Mouse (Mus musculus): ENCODE data around the gene Impdh1.
"Not testable (repeated sequence)": the region's sequence is repeated elsewhere in the genome, so short reads cannot be mapped to it uniquely, and the experiment has no call there.

Impdh1 gene

DNA sequence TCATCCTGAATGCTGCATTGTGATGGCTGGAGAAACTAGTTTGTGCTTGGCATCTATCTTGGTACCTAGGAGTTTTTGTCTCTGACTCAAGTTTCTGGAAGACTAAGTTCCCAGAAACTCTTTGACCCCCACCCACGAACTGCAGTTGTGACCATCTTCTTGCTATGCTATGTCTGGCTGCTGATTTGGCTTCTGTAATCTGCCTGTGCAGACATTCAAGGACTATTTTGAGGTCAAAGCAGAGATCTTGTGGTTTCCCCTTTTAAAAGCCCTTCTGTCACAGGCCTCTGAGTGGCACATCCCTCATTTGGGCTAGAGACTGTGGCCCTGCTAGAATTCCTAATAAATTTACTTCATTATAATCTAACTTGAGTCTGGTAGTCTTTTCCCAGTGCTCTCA lies 28.2 kb downstream of the Impdh1 start:
- in situ Hi-C loops (cut with MboI, MseI): no loop called here

DNA sequence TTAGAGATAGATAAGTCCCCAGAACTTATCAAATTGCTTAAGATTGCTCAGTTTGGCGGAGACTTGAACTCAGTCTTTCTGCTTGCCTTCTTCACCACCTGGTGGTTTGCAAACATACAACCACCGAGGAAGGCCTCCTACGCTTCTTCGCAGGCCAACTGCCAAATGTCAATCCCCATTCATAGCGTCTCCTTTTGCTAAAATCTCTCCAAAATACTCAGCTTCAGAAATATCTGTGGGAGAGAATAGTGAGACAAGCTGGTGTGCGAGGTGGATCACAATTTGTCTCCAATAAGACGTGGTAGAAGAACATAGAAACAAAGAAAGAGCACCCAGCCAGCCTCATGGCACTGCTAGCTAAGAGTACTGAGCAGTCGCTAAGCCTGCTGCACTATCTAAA lies 36.3 kb downstream of the Impdh1 start:
- in situ Hi-C loops (cut with MboI, MseI): no loop called here

DNA sequence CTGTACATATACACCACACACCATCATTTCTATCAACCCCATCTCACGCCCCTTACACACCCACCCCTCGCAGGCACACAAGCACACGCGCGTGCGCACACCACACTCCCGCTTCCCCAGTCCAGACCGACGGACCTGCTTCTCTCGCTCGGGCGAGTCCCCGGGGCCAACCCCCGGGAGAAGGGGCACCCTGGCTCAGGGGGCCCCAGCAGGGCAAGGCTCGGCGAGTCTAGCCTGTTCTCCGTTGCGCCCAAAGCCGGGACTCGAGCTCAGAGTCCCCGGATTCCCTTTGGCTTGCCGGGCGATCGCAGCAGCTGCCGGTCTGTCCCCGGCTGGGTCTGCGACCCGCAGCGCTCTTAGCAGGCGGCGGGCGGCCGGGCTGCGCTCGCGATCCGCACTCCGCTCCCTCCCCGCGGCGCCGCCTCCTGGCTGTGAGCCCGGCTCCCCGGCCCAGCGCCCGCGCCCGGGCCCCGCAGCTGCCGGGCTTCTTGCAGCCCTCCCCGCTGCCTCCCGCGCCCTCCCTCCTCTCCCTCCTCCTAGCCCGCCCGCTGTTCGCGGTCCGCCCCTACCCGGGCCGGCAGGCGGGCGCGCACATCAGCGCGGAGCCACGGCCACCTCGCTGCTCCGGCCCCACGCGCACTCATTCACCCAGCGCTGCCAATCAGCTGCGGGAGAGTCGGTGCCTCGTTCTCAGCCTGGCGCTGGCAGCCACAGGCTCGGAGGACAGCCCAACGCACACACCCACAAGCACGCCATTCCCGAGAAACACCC lies 37.1 kb downstream of the Impdh1 start, which contains the start of gene Prrt4:
Gene Prrt4, minus strand, starts transcription at position 697 of the 771 bp plus-strand sequence.
- in situ Hi-C loops (cut with MboI, MseI): no loop called here

DNA sequence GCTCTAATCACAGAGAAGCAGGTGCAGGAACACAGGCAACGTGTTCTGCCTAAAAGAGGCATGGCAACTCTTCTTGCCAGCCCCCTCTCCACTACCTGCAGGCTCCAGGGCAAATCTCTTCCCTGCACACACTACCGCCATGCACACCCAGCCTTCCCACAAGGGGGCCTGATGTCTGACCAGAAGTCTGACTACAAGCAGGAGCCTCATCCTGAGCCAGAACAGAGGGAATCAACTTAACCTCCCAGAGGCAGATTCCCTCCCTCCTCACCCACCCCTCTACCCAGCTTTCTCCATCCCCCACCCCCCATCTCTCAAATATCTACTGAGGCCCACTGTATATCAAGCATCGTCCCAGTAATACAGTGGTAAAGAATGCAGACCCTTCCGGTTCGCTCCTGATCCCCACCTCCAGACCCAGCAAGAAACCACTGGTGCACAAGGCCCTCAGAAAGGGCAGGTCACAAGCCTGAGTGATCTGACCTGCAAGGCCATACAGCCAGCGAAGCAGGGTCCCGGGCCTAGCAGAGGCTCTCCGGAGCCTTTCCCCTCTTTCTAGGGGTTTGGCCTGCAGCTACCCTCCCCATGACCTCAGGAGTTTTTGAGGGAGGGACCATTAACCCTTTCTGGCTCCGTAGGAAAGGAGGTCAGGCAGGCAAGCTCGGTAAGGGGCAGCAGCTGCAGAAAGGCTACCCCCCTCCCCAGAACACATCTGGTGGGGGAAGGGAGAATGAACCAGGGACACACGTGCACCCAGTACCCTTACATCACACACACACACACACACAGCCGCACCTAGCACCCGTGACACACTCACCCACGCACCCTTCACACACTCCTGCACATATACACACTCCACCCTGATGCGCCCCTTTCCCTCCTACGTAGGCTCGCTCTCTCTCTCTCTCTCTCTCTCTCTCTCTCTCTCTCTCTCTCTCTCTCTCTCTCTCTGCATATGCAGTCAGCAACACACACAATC lies 38.0 kb downstream of the Impdh1 start:
- in situ Hi-C loops (cut with MboI, MseI): no loop called here

DNA sequence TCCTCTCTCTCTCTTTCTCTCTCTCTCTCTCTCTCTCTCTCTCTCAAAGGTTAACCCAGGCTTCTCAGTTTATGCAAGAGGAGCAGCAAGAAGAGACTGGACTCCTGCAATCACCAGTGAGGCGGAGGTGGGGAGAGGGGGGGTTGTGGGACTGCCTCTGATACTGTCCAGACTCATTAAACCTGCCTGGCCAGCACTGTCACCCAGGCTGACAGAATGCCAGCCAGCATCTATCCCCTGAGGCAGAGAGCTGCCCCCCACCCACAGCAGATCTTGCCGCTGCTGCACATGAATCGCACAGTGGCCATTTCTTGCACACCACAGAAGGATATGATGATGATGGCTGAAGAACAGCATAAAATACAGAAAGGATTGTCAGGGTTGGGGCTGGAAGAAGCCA lies 41.1 kb downstream of the Impdh1 start:
- in situ Hi-C loops (cut with MboI, MseI): no loop called here

DNA sequence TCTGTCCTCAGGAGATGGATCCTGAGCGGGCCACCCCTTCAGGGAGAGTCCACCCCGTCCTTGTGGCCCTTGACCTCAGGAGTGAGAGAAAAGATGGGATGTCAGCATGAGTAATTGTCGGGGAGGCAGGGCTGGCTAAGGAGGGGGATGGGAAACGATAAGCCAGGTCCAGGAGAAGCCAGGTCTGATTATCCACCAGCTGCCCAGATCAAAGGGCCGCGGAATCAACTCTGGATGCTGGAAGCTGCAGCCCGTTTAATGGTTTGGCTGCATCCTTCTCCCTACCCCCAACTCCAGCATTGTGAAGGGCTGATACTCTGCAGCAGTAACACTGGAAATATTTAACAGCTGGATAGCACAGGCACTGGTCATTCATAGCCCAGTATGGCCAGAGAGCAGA lies 41.8 kb downstream of the Impdh1 start:
- in situ Hi-C loops (cut with MboI, MseI): no loop called here

DNA sequence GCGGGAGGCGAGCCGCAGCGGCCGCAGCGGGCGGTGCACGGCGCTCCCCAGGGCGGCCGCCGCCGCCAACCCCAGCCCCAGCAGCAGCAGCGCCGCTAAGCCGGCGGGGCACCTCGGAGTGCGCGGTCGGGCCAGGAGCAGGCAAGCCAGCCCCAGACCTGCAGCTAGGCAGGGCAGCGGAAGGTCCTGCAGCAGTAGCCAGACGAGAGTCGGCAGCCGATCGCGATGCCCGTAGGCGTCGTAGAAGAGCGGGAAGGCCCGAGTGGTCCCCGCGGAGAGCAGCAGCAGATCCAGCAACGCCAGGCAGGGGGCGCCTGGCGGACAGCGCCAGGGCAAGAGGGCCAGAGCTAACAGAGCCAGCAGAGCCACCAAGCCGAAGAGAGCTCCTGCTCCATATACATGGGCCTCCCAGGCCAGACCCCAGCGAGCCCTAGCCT lies 45.2 kb downstream of the Impdh1 start:
- in situ Hi-C loops (cut with MboI, MseI): no loop called here

DNA sequence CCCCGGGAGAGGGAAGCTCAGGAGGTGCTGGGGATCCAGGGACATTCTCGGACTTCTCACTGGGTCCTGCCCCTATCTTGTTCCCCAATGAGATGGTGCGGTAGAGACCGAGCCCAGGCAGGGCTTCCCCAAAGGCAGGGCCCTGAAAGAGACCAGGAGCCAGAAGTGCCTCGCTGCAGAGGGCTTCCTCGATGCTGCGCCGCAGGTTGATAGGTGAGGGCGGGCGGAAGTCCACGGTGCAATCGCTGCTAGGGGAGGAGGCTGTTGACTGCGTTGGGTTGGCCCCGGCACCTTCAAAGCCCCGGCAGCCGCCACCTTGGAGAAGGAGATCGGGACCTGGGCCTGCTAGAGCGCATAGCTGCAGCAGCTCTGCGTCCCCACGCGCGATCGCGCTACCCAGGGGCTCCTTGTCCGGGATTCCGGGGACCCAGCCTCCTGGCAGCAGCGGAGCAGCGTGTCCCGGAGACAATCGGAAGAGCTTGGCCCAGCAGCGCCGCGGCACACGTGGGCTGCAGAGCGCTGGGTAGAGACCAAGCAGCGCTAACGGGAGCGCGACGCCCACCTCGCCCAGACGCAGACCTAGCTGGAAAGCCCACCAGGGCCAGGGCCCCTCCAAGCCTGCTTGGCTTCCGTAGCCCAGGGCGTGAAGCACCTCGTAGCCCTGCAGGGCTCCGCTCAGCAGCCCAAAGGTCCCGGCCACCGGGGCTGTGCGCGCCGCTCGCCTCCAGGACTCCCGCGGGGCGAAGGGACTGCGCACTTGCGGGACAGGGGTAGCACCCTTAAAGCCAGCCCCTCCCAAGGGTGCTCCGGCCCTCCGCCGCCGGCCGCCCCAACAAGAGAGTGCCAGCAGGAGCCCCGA lies 45.9 kb downstream of the Impdh1 start:
- in situ Hi-C loops (cut with MboI, MseI): no loop called here

DNA sequence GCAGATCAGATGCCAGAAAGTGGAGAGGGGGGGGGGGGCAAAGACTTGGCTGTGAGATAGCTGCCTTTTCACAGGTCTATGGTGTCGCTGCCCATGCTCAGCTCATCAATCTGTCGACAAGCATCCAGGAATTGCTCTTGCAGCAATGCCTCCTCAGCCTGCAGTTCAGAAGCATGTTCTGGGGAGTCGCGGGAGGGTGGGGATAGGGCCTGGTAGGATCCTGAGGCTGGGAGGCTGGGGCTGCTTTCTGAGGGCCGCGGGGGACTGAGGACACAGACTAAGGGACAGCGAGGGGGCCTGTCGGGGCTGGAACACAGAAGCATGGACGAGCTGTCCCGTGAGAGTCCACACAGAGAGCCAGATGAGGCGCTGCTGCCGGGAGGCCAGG lies 46.5 kb downstream of the Impdh1 start:
- in situ Hi-C loops (cut with MboI, MseI): loop anchor here (5.0 kb wide), 2 partner anchors 33 to 108 kb away; partner anchors contain the start of gene Fam71f2

DNA sequence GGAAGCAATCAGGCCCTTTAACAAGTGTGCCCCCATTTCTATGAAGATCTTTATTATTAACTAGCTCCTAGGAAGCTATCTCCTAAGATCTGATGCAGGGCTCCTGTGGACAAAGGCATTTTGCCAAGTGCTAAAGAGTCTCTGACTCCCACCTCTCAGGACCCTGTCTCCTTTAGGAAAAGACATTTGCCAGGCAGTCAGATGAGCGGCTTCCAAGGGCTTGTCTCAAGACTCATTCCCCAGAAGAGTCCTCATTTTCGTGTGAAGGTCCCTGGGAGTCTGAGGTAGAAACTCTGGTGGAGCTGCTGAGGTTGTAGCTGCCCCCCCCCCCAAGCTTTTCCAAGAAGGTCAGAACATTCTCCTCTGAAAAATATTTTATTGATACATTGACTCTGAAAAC lies 47.3 kb downstream of the Impdh1 start:
- in situ Hi-C loops (cut with MboI, MseI): loop anchor here (5.0 kb wide), 2 partner anchors 33 to 108 kb away; partner anchors contain the start of gene Fam71f2

DNA sequence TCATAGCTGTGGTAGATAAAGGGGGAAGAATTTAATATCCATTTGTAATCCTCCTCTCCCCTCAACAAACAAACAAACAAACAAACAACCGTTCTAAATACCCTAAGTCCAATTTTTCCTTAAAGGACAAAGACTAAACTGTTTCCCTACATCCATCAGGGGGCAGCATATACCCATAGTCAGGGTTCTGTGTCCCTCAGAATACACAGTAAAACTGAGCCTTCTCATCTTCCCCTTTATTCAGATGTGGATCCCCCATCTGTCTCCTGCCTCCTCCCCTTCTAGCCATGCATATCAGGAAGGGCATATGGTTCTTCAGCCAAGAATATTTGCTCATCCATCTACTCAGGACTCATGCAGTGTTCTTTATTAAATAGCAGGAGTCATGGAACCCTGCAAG lies 50.0 kb downstream of the Impdh1 start:
- in situ Hi-C loops (cut with MboI, MseI): loop anchor here (5.0 kb wide), 2 partner anchors 36 to 111 kb away; partner anchors contain the start of gene Fam71f2

DNA sequence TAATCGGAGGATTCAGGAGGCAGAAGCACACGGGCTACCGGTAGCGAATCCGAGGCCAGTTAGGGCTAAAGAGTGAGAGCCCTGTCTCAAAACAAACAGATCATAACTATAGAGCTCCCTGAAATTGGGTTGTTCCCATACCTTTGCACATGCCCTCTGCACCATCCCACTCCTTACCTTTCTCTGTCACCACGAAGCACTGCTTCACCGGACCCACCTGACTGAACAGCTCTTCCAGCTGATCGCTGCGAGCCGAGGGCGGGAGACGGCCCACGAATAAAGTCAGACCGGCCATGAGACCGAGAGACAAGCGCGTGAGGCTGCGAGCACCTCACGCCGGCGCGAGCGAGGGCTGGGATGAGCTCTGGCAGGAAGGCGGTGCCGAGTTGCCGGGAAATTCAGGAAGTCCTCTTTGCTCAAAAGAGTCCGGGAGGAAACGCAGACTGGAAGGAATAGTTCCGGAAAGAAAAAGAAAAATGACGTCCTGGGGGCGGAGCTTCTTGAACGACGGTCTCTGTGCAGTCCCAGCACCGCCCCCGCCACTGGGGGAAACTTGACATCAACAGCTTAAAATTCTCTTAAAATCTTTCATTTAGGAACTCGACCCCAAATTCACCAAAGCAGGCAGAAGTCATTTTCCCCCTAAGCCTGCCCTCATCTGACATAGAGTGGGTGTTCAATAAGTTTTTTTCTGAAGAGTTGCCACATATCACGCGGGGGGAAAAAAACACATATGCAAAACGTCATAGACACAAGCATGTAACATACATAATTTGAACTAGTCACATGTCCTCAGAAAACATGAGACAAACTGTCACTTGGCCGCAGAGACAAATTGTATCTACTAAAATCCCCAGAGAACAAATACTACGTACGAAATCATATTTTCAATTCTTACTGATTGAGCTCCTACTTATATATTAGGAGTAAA lies 51.6 kb downstream of the Impdh1 start, which contains the start of gene Rbm28:
Gene Rbm28, minus strand, starts transcription at position 693 of the 931 bp plus-strand sequence.
- in situ Hi-C loops (cut with MboI, MseI): loop anchor here (5.0 kb wide), 2 partner anchors 38 to 113 kb away; partner anchors contain the start of gene Fam71f2

DNA sequence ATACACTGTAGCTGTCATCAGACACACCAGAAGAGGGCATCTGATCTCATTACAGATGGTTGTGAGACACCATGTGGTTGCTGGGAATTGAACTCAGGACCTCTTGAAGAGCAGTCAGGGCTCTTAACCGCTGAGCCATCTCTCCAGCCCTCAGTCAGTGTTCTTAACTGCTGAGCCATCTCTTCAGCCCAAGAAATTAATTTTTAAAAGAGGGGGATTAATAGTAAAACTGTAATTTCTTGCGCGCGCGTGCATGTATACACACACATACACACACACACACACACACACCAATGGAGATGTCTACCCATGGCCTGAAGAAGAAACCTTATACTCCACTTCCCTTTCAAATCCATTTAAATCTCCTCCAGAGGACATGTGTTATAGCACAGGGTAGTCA lies 54.9 kb downstream of the Impdh1 start:
- in situ Hi-C loops (cut with MboI, MseI): not testable (repeated sequence)

DNA sequence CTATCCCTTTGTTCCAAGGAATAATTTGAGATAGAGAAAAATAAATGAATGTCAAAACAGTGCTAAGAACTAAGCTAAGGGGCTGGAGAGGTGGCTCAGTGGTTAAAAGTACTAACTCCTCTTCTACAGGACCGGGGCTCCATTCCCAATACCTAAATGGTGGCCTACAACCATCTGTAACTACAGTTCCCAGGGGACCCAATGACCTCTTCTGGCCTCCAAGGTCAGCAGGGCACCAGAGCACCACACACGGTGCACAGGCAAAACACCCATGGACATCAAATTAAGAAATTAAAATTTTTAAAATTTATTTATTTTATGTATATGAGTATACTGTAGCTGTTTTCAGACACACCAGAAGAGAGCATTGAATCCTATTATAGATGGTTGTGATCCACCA lies 55.4 kb downstream of the Impdh1 start:
- in situ Hi-C loops (cut with MboI, MseI): no loop called here

DNA sequence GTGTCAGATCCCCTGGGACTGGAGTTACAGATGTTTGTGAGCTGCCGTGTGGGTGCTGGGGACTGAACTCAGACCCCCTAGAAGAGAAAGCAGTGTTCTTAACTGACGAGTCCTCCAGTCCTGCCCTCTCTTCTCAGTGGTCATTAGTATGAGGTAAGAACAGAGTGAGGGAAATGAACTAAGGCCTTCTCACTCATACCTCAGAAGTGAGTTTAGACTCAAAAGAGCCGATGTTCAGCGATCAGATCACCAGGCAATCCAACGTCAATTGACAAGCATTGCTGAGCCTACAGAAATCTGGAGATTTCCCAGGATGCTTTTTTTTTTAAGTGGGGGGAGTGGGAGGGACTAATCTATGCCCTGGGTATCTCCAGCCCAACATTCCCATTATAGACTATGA lies 59.8 kb downstream of the Impdh1 start:
- in situ Hi-C loops (cut with MboI, MseI): no loop called here

Measured in regulatory T cell (primary cell).